Mouse (Mus musculus) urinary bladder, adult 2 months (tissue): ENCODE results near the gene Ttc12. TPM values are rescaled to one million over a fixed set of nuclear protein-coding genes. Genes with fewer than 3 reads are reported as not detected.

ENCODE experiments used
- DNase-seq: peaks from one replicate; pipeline ENCODE4 v3.0.0; 2022; ENCODE audit warnings: low spot score
- polyA plus RNA-seq: library from polyadenylated mRNA; depleted of rRNA; stranded (reverse); fragments of >200 nt; gene quantifications from 2 replicates; pipeline ENCODE4 v1.2.3, GENCODE M21; 2012

Ttc12 gene
- polyA plus RNA-seq, 1 experiment, result 10.9 TPM

- DNase-seq, result peak; percentile 85
Measured at GRCm38 (mm10) chr9:49488912-49489895, 3.2 kb upstream of the Ttc12 start.

GRCm38 (mm10) chr9:49488258-49488657, 2.2 kb upstream of the Ttc12 start:
- DNase-seq, result no peak

GRCm38 (mm10) chr9:49487657-49487943, 1.6 kb upstream of the Ttc12 start:
- DNase-seq, result no peak

GRCm38 (mm10) chr9:49486805-49487656, 1.0 kb upstream of the Ttc12 start:
- DNase-seq, result no peak

GRCm38 (mm10) chr9:49485250-49485891, 654 bp downstream of the Ttc12 start:
- no peak for DNase-seq

- DNase-seq, result no peak
Measured at GRCm38 (mm10) chr9:49483316-49483715, 2.7 kb downstream of the Ttc12 start.

GRCm38 (mm10) chr9:49472126-49472525, 13.9 kb downstream of the Ttc12 start:
- DNase-seq, result no peak

GRCm38 (mm10) chr9:49470946-49471345, 15.1 kb downstream of the Ttc12 start:
- DNase-seq, result no peak

- no peak for DNase-seq
Measured at GRCm38 (mm10) chr9:49470006-49470405, 16.0 kb downstream of the Ttc12 start.

- DNase-seq, result no peak
Measured at GRCm38 (mm10) chr9:49456136-49456535, 29.9 kb downstream of the Ttc12 start.

- no peak for DNase-seq
Measured at GRCm38 (mm10) chr9:49452396-49452795, 33.6 kb downstream of the Ttc12 start.

- DNase-seq, result no peak
Measured at GRCm38 (mm10) chr9:49450491-49450890, 35.5 kb downstream of the Ttc12 start.

GRCm38 (mm10) chr9:49442621-49443020, 43.4 kb downstream of the Ttc12 start:
- DNase-seq, result no peak

GRCm38 (mm10) chr9:49427478-49427877, 58.5 kb downstream of the Ttc12 start:
- DNase-seq, result no peak

- no peak for DNase-seq
Measured at GRCm38 (mm10) chr9:49426921-49427320, 59.1 kb downstream of the Ttc12 start, which contains the start of gene Ankk1. Gene Ankk1 (minus strand): TSS chr9:49427021.

GRCm38 (mm10) chr9:49425585-49425984, 60.4 kb downstream of the Ttc12 start:
- no peak for DNase-seq

- DNase-seq, result no peak
Measured at GRCm38 (mm10) chr9:49423866-49424265, 62.2 kb downstream of the Ttc12 start.

- DNase-seq, result no peak
Measured at GRCm38 (mm10) chr9:49410621-49411020, 75.4 kb downstream of the Ttc12 start.

- no peak for DNase-seq
Measured at GRCm38 (mm10) chr9:49407028-49407427, 79.0 kb downstream of the Ttc12 start.

GRCm38 (mm10) chr9:49403711-49404110, 82.3 kb downstream of the Ttc12 start:
- DNase-seq, result no peak

GRCm38 (mm10) chr9:49396006-49396405, 90.0 kb downstream of the Ttc12 start:
- no peak for DNase-seq

- no peak for DNase-seq
Measured at GRCm38 (mm10) chr9:49392242-49392641, 93.8 kb downstream of the Ttc12 start.
